Mouse (Mus musculus) midbrain, embryonic 14.5 days (tissue): ENCODE results near the gene Gyg. TPM values are rescaled to one million over a fixed set of nuclear protein-coding genes. Genes with fewer than 3 reads are reported as not detected.

ENCODE experiments used
- ATAC-seq: fragments of 200-750 bp; cut with Nextera tagmentation; 2 replicates; pipeline ENCODE4 v1.8.0; 2017; ENCODE audit warnings: moderate number of reproducible peaks, moderate library complexity; ENCODE audit not compliant: low FRiP score, low TSS enrichment
- DNase-seq: peaks from one replicate; pipeline ENCODE4 v3.0.0-alpha.2; 2015
- H3K27ac ChIP-seq: fragments of 300-500 bp; sonication (generic); replicated peaks from 2 replicates; pipeline ENCODE4 v1.5.1; 2014; ENCODE audit warnings: mild to moderate bottlenecking, low read depth, low read length, moderate library complexity
- H3K27me3 ChIP-seq: fragments of 300-500 bp; sonication (generic); 2 replicates; pipeline ENCODE4 v1.6.1; 2014; ENCODE audit warnings: low read length, control low read depth, mixed read lengths; ENCODE audit not compliant: control insufficient read depth, insufficient read depth
- H3K36me3 ChIP-seq: fragments of 300-500 bp; sonication (generic); 2 replicates; pipeline ENCODE4 v1.6.1; 2014; ENCODE audit warnings: low read length, control low read depth; ENCODE audit not compliant: control insufficient read depth, insufficient read depth
- H3K4me1 ChIP-seq: fragments of 300-500 bp; sonication (generic); 2 replicates; pipeline ENCODE4 v1.6.1; 2014; ENCODE audit warnings: mild to moderate bottlenecking, antibody characterized with exemption, low read length, control low read depth; ENCODE audit not compliant: control insufficient read depth, insufficient read depth
- H3K4me2 ChIP-seq: fragments of 300-500 bp; sonication (generic); 2 replicates; pipeline ENCODE4 v1.6.1; 2014; ENCODE audit warnings: mild to moderate bottlenecking, low read length, moderate library complexity
- H3K4me3 ChIP-seq: fragments of 300-500 bp; sonication (generic); replicated peaks from 2 replicates; pipeline ENCODE4 v1.5.1; 2014; ENCODE audit warnings: low read depth, low read length
- H3K9ac ChIP-seq: fragments of 300-500 bp; sonication (generic); replicated peaks from 2 replicates; pipeline ENCODE4 v1.6.1; 2014; ENCODE audit warnings: mild to moderate bottlenecking, low read length, moderate library complexity
- H3K9me3 ChIP-seq: fragments of 300-500 bp; sonication (generic); 2 replicates; pipeline ENCODE4 v1.6.1; 2016; ENCODE audit warnings: low read length, control low read depth, mixed read lengths; ENCODE audit not compliant: control insufficient read depth
- WGBS: fragments of 180-500 bp; shearing (Covaris S2); extraction: QIAGEN DNeasy Blood & Tissue Kit; methylation state at CpG from one replicate; pipeline ENCODE4 v1.1.7; 2014; 5-methylcytosine and 5-hydroxymethylcytosine counted together
- polyA plus RNA-seq: library from polyadenylated mRNA; unstranded; fragments of >200 nt; fragmentation: Nextera tagmentation; extraction: Ambion mirVana; gene quantifications from 2 replicates; pipeline ENCODE4 v1.2.1, GENCODE M21; 2014

The Gyg gene
- polyA plus RNA-seq, 1 experiment from 2014 or later = 46.0 TPM

- Histone ChIP-seq H3K4me3 (no peak overlapping the region), H3K4me1 (no peaks in the 10 kb centered on the region), H3K36me3 (no peaks in the 10 kb centered on the region), H3K4me2 (no peak overlapping the region), H3K27ac (no peak overlapping the region), H3K9me3 (no peaks in the 10 kb centered on the region), H3K27me3 (no peaks in the 10 kb centered on the region), H3K9ac (no peak overlapping the region)
- DNase-seq = no peak
- no peak for ATAC-seq
These were observed 13.9 kb downstream of the Gyg start for GRCm38 (mm10) chr3:20141240-20141639.

GRCm38 (mm10) chr3:20136868-20137581 is 18.1 kb downstream of the Gyg start:
- ATAC-seq = no peak
- Histone ChIP-seq H3K4me3 (no peak overlapping the region), H3K27me3 (no peaks in the 10 kb centered on the region), H3K9me3 (no peaks in the 10 kb centered on the region), H3K4me1 (no peaks in the 10 kb centered on the region), H3K27ac (no peak overlapping the region), H3K4me2 (no peak overlapping the region), H3K9ac (no peak overlapping the region), H3K36me3 (no peaks in the 10 kb centered on the region)
- WGBS = 88% methylated on average over 9 of the region's 9 CpGs
- no peak for DNase-seq

GRCm38 (mm10) chr3:20134545-20134944 is 20.6 kb downstream of the Gyg start:
- Histone ChIP-seq H3K4me1 (no peaks in the 10 kb centered on the region), H3K4me3 (no peak overlapping the region), H3K9me3 (no peaks in the 10 kb centered on the region), H3K27ac (no peak overlapping the region), H3K4me2 (no peak overlapping the region), H3K9ac (no peak overlapping the region), H3K27me3 (no peaks in the 10 kb centered on the region), H3K36me3 (no peaks in the 10 kb centered on the region)
- ATAC-seq (no peak), DNase-seq (no peak)
- WGBS = 84% methylated on average over 3 of the region's 3 CpGs

- Histone ChIP-seq H3K4me3 (no peak overlapping the region), H3K27ac (no peak overlapping the region), H3K4me1 (no peaks in the 10 kb centered on the region), H3K9me3 (no peaks in the 10 kb centered on the region), H3K27me3 (no peaks in the 10 kb centered on the region), H3K9ac (no peak overlapping the region), H3K4me2 (no peak overlapping the region), H3K36me3 (no peaks in the 10 kb centered on the region)
- WGBS = 98% methylated on average over 1 of the region's 1 CpGs
- no peak for DNase-seq
- no peak for ATAC-seq
These were observed 21.4 kb downstream of the Gyg start for GRCm38 (mm10) chr3:20133745-20134144.

GRCm38 (mm10) chr3:20132731-20133130 is 22.4 kb downstream of the Gyg start:
- WGBS = 94% methylated on average over 1 of the region's 1 CpGs
- no peaks in the 10 kb centered on the region for H3K9me3 ChIP-seq
- ATAC-seq = no peak

GRCm38 (mm10) chr3:20131350-20131720 is 23.8 kb downstream of the Gyg start:
- Histone ChIP-seq H3K9me3 (no peaks in the 10 kb centered on the region), H3K27ac (no peak overlapping the region), H3K4me3 (no peak overlapping the region), H3K9ac (no peak overlapping the region), H3K4me1 (no peaks in the 10 kb centered on the region), H3K27me3 (no peaks in the 10 kb centered on the region), H3K4me2 (no peak overlapping the region), H3K36me3 (no peaks in the 10 kb centered on the region)
- DNase-seq = no peak
- WGBS = 96% methylated on average over 2 of the region's 2 CpGs
- ATAC-seq = no peak

More at GRCm38 (mm10) chr3:20132731-20133130, 22.4 kb downstream of the Gyg start:
- Histone ChIP-seq H3K4me3 (no peak overlapping the region), H3K4me1 (no peaks in the 10 kb centered on the region), H3K36me3 (no peaks in the 10 kb centered on the region), H3K27me3 (no peaks in the 10 kb centered on the region), H3K4me2 (no peak overlapping the region), H3K9ac (no peak overlapping the region), H3K27ac (no peak overlapping the region)
- DNase-seq = no peak

GRCm38 (mm10) chr3:20130456-20131349 is 24.4 kb downstream of the Gyg start:
- 92% methylated on average over 8 of the region's 8 CpGs for WGBS
- no peaks in the 10 kb centered on the region for H3K27me3 ChIP-seq
- H3K36me3 ChIP-seq = no peaks in the 10 kb centered on the region
- no peak overlapping the region for H3K27ac ChIP-seq
- no peaks in the 10 kb centered on the region for H3K9me3 ChIP-seq
- DNase-seq (no peak), ATAC-seq (0 out of 2 replicates have a peak, but pooled peaks have one; percentile 28)
- no peak overlapping the region for H3K4me3 ChIP-seq
- H3K4me1 ChIP-seq = no peaks in the 10 kb centered on the region
- H3K9ac ChIP-seq = no peak overlapping the region
- H3K4me2 ChIP-seq = no peak overlapping the region

- no peaks in the 10 kb centered on the region for H3K36me3 ChIP-seq
- H3K27ac ChIP-seq = no peak overlapping the region
- ATAC-seq (no peak), DNase-seq (no peak)
- no peak overlapping the region for H3K4me3 ChIP-seq
- H3K4me1 ChIP-seq = no peaks in the 10 kb centered on the region
- H3K4me2 ChIP-seq = no peak overlapping the region
- WGBS = 88% methylated on average over 5 of the region's 5 CpGs
- H3K27me3 ChIP-seq = no peaks in the 10 kb centered on the region
- no peak overlapping the region for H3K9ac ChIP-seq
- H3K9me3 ChIP-seq = no peaks in the 10 kb centered on the region
These were observed 25.6 kb downstream of the Gyg start for GRCm38 (mm10) chr3:20129491-20129890.
